16 mouse cellular contexts compared by ENCODE assay signal in genomic region chr12:30261187-30261586, GRCm38 (mm10).
"Had no signal": no experiment of that assay in that cellular context is flagged by ENCODE, and none has a peak within 500 bp of the region (broad histone marks: within the 10 kb centered on the region; RNA-seq: fewer than 3 reads in every experiment).

No protein-coding gene starts in this region.

- H3K9ac ChIP-seq: limb, embryonic 12.5 days; limb, embryonic 15.5 days; liver, embryonic 14.5 days; liver, postnatal 0 days; lung, embryonic 14.5 days; midbrain, embryonic 12.5 days had no signal

- H3K4me3 ChIP-seq: limb, embryonic 12.5 days; limb, embryonic 15.5 days; megakaryocyte, embryonic 14.5 days; midbrain, embryonic 12.5 days had no signal

- H3K27me3 ChIP-seq: megakaryocyte, embryonic 14.5 days; midbrain, embryonic 12.5 days had no signal

- H3K9me3 ChIP-seq: limb, embryonic 12.5 days; limb, embryonic 15.5 days; megakaryocyte, embryonic 14.5 days; midbrain, embryonic 12.5 days had no signal

- H3K27ac ChIP-seq: kidney, postnatal 0 days; limb, embryonic 12.5 days; liver, embryonic 14.5 days; midbrain, embryonic 12.5 days had no signal

- H3K4me1 ChIP-seq: limb, embryonic 15.5 days; megakaryocyte, embryonic 14.5 days; midbrain, embryonic 12.5 days had no signal

- DNase-seq: kidney, adult 18-20 months; kidney, adult 9 months; kidney, postnatal 25 days; left cerebral cortex, postnatal 4 days; liver, postnatal 0 days; thymus, postnatal 25 days had no signal

- ATAC-seq: inflammation-experienced regulatory T-cells, adult 6 months; liver, postnatal 0 days; lung, postnatal 0 days had no signal

- H3K36me3 ChIP-seq: limb, embryonic 12.5 days; limb, embryonic 15.5 days; midbrain, embryonic 12.5 days had no signal

- H3K4me2 ChIP-seq: limb, embryonic 12.5 days; limb, embryonic 15.5 days; liver, embryonic 11.5 days; lung, embryonic 14.5 days; midbrain, embryonic 12.5 days had no signal
